Mouse (Mus musculus) C3H10T1/2 (cell line): Measurements from ENCODE around the gene Pex5l. TPM values are rescaled to one million over a fixed set of nuclear protein-coding genes. Genes with fewer than 3 reads are reported as not detected.

Source experiments
- polyA plus RNA-seq, 2 experiments: library from polyadenylated mRNA; unstranded; fragments of >200 nt; fragmentation: generic; extraction: Trizol; gene quantifications; one replicate each; pipeline ENCODE4 v1.2.1; 2012; ENCODE audit warnings: missing spikeins in 2 of 2

Gene Pex5l
- polyA plus RNA-seq: under 1 TPM in 1 of 2 experiments, not detected in 1; 0.04 TPM

GRCm38 (mm10) chr3:33142901-33143461 lies at the start of gene Pex5l:
Pex5l (minus strand) TSS chr3:33143247.

